Mouse (Mus musculus): ENCODE measurements around the gene Vegfb. TPM values are rescaled to one million over a fixed set of nuclear protein-coding genes. Genes with fewer than 3 reads are reported as not detected.

Vegfb gene
- total RNA-seq, 1 experiment, result 10.0 TPM

DNA sequence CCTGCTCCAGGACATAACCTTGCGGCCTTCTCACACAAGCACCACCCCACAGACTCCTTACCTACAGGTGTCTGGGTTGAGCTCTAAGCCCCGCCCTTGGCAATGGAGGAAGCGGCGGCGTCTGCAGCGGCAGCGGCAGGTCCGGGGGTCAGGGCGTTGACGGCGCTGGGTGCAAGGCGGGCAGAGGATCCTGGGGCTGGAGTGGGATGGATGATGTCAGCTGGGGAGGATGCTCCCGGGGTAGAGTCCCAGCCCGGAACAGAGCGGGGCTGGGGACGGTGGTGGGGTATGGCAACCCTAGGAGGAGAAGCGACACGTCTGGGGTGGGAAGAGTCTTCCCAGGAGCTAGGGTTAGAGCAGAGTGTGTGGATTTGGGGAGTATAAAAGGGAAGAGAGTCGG lies 2.2 kb downstream of the Vegfb start:
- H3K4me1 ChIP-seq (ENCODE audit: control insufficient read depth in 2 of 2, insufficient read depth in 2 of 2, low read length in 2 of 2, poor library complexity in 1 of 2), result peaks cover 0 to 17% of the 10 kb centered on the region in 2 experiments; a peak in 2 of 4 replicates
- in situ Hi-C loops (cut with MboI; ENCODE audit: low sequenced_read_pairs in 2 of 2, unreplicated experiment in 2 of 2), result no loop called here
- peaks cover 20% of the 10 kb centered on the region for H3K36me3 ChIP-seq (ENCODE audit: control insufficient read depth, insufficient read depth, low read length, poor library complexity, severe bottlenecking)
- no peak overlapping the region for H3K27ac ChIP-seq (ENCODE audit: insufficient read depth, low read depth, low read length, poor library complexity, severe bottlenecking)
- H3K9me3 ChIP-seq (ENCODE audit: control insufficient read depth, insufficient read depth, low read depth, low read length), result no peaks in the 10 kb centered on the region
- TF ChIP-seq HCFC1 (IDR thresholded peaks at IDR 0.05; ENCODE audit: borderline replicate concordance, insufficient read depth, low read length) (no peak), MAFK (IDR thresholded peaks at IDR 0.05; ENCODE audit: insufficient read depth, low read depth, low read length) (no peak), ZC3H11A (IDR thresholded peaks at IDR 0.05; ENCODE audit: borderline replicate concordance, low read depth, low read length) (no peak), ZNF384 (IDR thresholded peaks at IDR 0.05; ENCODE audit: low read depth, low read length) (no peak), CHD2 (IDR thresholded peaks at IDR 0.05; ENCODE audit: low read depth, low read length) (no peak)
- H3K4me3 ChIP-seq (ENCODE audit: insufficient read depth in 1 of 2, low read depth in 1 of 2, low read length in 2 of 2, poor library complexity in 1 of 2, severe bottlenecking in 1 of 2), result peak overlapping the region in 1 of 2 experiments; percentile 21; a peak in 2 of 4 replicates
- DNase-seq (ENCODE audit: low read depth, low spot score), result no peak
- H3K9ac ChIP-seq (ENCODE audit: insufficient read depth, low read depth, low read length, poor library complexity, severe bottlenecking), result peak overlapping the region; percentile 2; the same call in 1 of the 2 replicates

DNA sequence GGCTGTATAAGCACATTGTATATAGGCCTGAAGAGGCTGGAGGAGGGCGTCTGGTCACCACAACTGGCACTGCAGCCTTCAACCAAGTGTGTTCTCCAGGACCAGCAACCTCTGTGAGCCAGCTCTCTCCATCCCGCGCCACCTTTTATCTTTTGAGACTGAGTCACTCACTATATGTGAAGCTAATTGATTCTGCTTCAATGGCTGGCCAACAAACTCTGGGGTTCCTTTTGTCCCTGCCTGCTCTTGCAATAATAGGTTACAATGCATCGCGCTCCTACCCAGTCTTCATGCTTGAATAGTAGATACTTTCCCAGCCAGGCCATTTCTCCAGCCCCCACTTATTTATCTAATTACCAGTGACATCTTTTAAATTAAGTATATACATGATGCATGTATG lies 3.8 kb downstream of the Vegfb start:
- H3K36me3 ChIP-seq (ENCODE audit: control insufficient read depth, insufficient read depth, low read length, poor library complexity, severe bottlenecking), result peaks cover 20% of the 10 kb centered on the region
- DNase-seq (ENCODE audit: low read depth, low spot score), result no peak
- H3K9ac ChIP-seq (ENCODE audit: insufficient read depth, low read depth, low read length, poor library complexity, severe bottlenecking), result no peak overlapping the region
- H3K4me3 ChIP-seq (ENCODE audit: insufficient read depth in 1 of 2, low read depth in 1 of 2, low read length in 2 of 2, poor library complexity in 1 of 2, severe bottlenecking in 1 of 2), result no peak overlapping the region
- H3K27ac ChIP-seq (ENCODE audit: insufficient read depth, low read depth, low read length, poor library complexity, severe bottlenecking), result no peak overlapping the region
- TF ChIP-seq ZC3H11A (IDR thresholded peaks at IDR 0.05; ENCODE audit: borderline replicate concordance, low read depth, low read length) (no peak), ZNF384 (IDR thresholded peaks at IDR 0.05; ENCODE audit: low read depth, low read length) (no peak), MAFK (IDR thresholded peaks at IDR 0.05; ENCODE audit: insufficient read depth, low read depth, low read length) (no peak), CHD2 (IDR thresholded peaks at IDR 0.05; ENCODE audit: low read depth, low read length) (no peak), HCFC1 (IDR thresholded peaks at IDR 0.05; ENCODE audit: borderline replicate concordance, insufficient read depth, low read length) (no peak)
- in situ Hi-C loops (cut with MboI; ENCODE audit: low sequenced_read_pairs in 2 of 2, unreplicated experiment in 2 of 2), result no loop called here
- H3K4me1 ChIP-seq (ENCODE audit: control insufficient read depth in 2 of 2, insufficient read depth in 2 of 2, low read length in 2 of 2, poor library complexity in 1 of 2), result peaks cover 3 to 12% of the 10 kb centered on the region in 2 experiments; a peak in 3 of 4 replicates
- no peaks in the 10 kb centered on the region for H3K9me3 ChIP-seq (ENCODE audit: control insufficient read depth, insufficient read depth, low read depth, low read length)

DNA sequence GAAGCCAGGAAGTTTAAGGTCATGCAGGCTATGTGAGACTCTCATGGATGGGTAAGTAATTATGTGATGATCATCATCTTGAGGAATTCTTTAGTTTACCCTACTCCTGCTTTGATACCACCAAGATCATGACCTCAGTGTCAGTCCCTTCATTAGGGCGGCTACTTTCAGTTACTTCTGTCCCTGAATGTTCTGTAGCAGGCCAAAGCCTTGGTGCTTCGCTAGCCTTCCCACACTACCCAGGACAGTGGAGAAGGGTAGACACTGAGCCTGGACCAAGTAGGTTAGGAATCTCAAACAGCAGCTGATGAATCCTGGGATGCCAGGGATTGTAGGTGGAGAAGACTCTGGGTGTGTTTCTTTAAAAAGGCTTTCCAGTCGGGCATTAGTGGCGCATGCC lies 6.0 kb downstream of the Vegfb start:
- H3K4me1 ChIP-seq (ENCODE audit: control insufficient read depth in 2 of 2, insufficient read depth in 2 of 2, low read length in 2 of 2, poor library complexity in 1 of 2), result peaks cover 3 to 17% of the 10 kb centered on the region in 2 experiments; a peak in 3 of 4 replicates
- peak overlapping the region in 1 of 2 experiments; percentile 80; a peak in 1 of 4 replicates for H3K4me3 ChIP-seq (ENCODE audit: insufficient read depth in 1 of 2, low read depth in 1 of 2, low read length in 2 of 2, poor library complexity in 1 of 2, severe bottlenecking in 1 of 2)
- H3K9ac ChIP-seq (ENCODE audit: insufficient read depth, low read depth, low read length, poor library complexity, severe bottlenecking), result no peak overlapping the region
- peaks cover 39% of the 10 kb centered on the region for H3K36me3 ChIP-seq (ENCODE audit: control insufficient read depth, insufficient read depth, low read length, poor library complexity, severe bottlenecking)
- in situ Hi-C loops (cut with MboI; ENCODE audit: low sequenced_read_pairs in 2 of 2, unreplicated experiment in 2 of 2), result no loop called here
- H3K27ac ChIP-seq (ENCODE audit: insufficient read depth, low read depth, low read length, poor library complexity, severe bottlenecking), result no peak overlapping the region
- DNase-seq (ENCODE audit: low read depth, low spot score), result no peak
- TF ChIP-seq HCFC1 (IDR thresholded peaks at IDR 0.05; ENCODE audit: borderline replicate concordance, insufficient read depth, low read length) (no peak), ZC3H11A (IDR thresholded peaks at IDR 0.05; ENCODE audit: borderline replicate concordance, low read depth, low read length) (no peak), MAFK (IDR thresholded peaks at IDR 0.05; ENCODE audit: insufficient read depth, low read depth, low read length) (no peak), ZNF384 (IDR thresholded peaks at IDR 0.05; ENCODE audit: low read depth, low read length) (no peak), CHD2 (IDR thresholded peaks at IDR 0.05; ENCODE audit: low read depth, low read length) (no peak)
- H3K9me3 ChIP-seq (ENCODE audit: control insufficient read depth, insufficient read depth, low read depth, low read length), result no peaks in the 10 kb centered on the region

DNA sequence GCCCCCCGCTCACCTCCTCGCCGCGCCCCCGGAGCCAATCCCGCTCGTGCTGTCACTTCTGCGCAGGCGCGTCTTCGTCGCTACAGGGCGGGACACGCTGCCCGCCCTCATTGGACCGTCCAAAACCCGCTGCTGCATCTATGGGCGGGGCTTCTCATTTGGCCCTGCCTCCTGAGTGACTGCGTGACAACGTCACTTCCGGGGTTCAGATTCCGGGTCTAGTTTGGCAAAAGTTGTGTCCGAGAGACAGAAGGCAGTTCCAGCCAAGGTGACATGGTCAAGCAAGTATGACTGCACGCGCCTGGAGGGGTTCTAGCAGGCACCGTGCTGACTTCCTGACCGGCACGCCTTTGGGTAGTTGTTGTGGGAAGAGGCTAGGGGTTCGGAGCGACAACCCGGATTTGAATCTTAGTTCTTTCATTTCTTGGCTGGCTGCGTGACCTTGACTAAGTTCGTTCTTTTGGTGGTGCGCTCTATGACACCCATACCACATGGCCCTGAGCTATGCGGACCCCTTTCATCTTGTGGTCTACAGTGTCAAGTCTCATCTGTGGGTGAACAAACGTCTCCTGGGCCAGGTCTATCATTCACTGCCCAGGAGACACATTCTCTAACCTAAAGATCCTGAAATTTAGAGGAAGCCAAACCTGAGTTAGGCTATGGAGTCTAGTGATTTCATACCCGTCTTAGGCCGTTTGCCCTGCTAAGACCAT lies 6.9 kb downstream of the Vegfb start, which contains the start of gene Fkbp2:
Fkbp2 (minus strand) TSS at position 121 of the 713 bp plus-strand sequence.
- in situ Hi-C loops (cut with MboI; ENCODE audit: low sequenced_read_pairs in 2 of 2, unreplicated experiment in 2 of 2), result no loop called here
- peak within 1 kb of the TSS; percentile 80 to 93 for H3K4me3 ChIP-seq (ENCODE audit: insufficient read depth in 1 of 2, low read depth in 1 of 2, low read length in 2 of 2, poor library complexity in 1 of 2, severe bottlenecking in 1 of 2)

More for the DNA sequence above, 6.9 kb downstream of the Vegfb start, which contains the start of gene Fkbp2:
- Histone ChIP-seq H3K4me1 (ENCODE audit: control insufficient read depth in 2 of 2, insufficient read depth in 2 of 2, low read length in 2 of 2, poor library complexity in 1 of 2) (peaks cover 3 to 15% of the 10 kb centered on the region in 2 experiments; a peak in 3 of 4 replicates), H3K9ac (ENCODE audit: insufficient read depth, low read depth, low read length, poor library complexity, severe bottlenecking) (peak within 1 kb of the TSS; percentile 97), H3K36me3 (ENCODE audit: control insufficient read depth, insufficient read depth, low read length, poor library complexity, severe bottlenecking) (peaks cover 42% of the 10 kb centered on the region), H3K9me3 (ENCODE audit: control insufficient read depth, insufficient read depth, low read depth, low read length) (no peaks in the 10 kb centered on the region), H3K27ac (ENCODE audit: insufficient read depth, low read depth, low read length, poor library complexity, severe bottlenecking) (peak within 1 kb of the TSS; percentile 90)
- TF ChIP-seq CHD2 (IDR thresholded peaks at IDR 0.05; ENCODE audit: low read depth, low read length), result 0 out of 2 replicates have a peak, but pooled peaks have one; percentile 33
- TF ChIP-seq ZNF384 (IDR thresholded peaks at IDR 0.05; ENCODE audit: low read depth, low read length), result no peak
- TF ChIP-seq HCFC1 (IDR thresholded peaks at IDR 0.05; ENCODE audit: borderline replicate concordance, insufficient read depth, low read length), result no peak
- TF ChIP-seq MAFK (IDR thresholded peaks at IDR 0.05; ENCODE audit: insufficient read depth, low read depth, low read length), result no peak
- DNase-seq (ENCODE audit: low read depth, low spot score), result peak; percentile 98
